Mouse (Mus musculus) mature B cell (primary cell): ENCODE data around the gene Phlda2.

Source experiments
- in situ Hi-C: fragments of 300-500 bp; cut with MboI; formaldehyde crosslinking; loops from 2 replicates; pipeline ENCODE4 v1.14.3; 2019

Gene Phlda2

GRCm38 (mm10) chr7:143462516-143462915, 40.4 kb downstream of the Phlda2 start:
- in situ Hi-C loops = no loop called here

- in situ Hi-C loops = no loop called here
Observed at GRCm38 (mm10) chr7:143461920-143462319, 41.0 kb downstream of the Phlda2 start.

- in situ Hi-C loops = no loop called here
Observed at GRCm38 (mm10) chr7:143461294-143461870, 41.6 kb downstream of the Phlda2 start.

GRCm38 (mm10) chr7:143460874-143461273, 42.1 kb downstream of the Phlda2 start, which contains the start of gene Cdkn1c:
Cdkn1c (minus strand) TSS chr7:143461050.
- in situ Hi-C loops = no loop called here

- in situ Hi-C loops = no loop called here
Observed at GRCm38 (mm10) chr7:143460217-143460834, 42.6 kb downstream of the Phlda2 start.

- in situ Hi-C loops = no loop called here
Observed at GRCm38 (mm10) chr7:143459332-143460211, 43.4 kb downstream of the Phlda2 start.

- in situ Hi-C loops = no loop called here
Observed at GRCm38 (mm10) chr7:143458963-143459331, 44.0 kb downstream of the Phlda2 start.
